ENCODE assay signal across 10 mouse cellular contexts in genomic region chr7:29364052-29364451, GRCm38 (mm10).
DNase-seq lines count a peak whose midpoint lies in the region; ATAC-seq lines count a peak whose summit lies in the region.
"Had no signal": no experiment of that assay in that cellular context is flagged by ENCODE, and none has a peak within 500 bp of the region (broad histone marks: within the 10 kb centered on the region; RNA-seq: fewer than 3 reads in every experiment).

No protein-coding gene starts in this region.

- DNase-seq in liver = peak; percentile 60
- DNase-seq in adrenal gland, adult 2 months = peak; percentile 83
- DNase-seq in embryo, embryonic 11 days = peak; percentile 68
- peak; percentile 36 for DNase-seq in kidney, postnatal 10 days
- DNase-seq in mesoderm, embryonic 11.5 days (ENCODE audit: low read depth, low spot score) = peak; percentile 56
- DNase-seq in thymus, postnatal 14 days = peak; percentile 53
- DNase-seq in gastrocnemius, postnatal 25 days = no peak

- no peaks in the 10 kb centered on the region for H3K9me3 ChIP-seq in liver, embryonic 12.5 days (replicated peaks)
- H3K9me3 ChIP-seq: embryonic facial prominence, embryonic 15.5 days; limb, embryonic 13.5 days had no signal

- no peak overlapping the region for H3K9ac ChIP-seq in liver, embryonic 12.5 days
- H3K9ac ChIP-seq: embryonic facial prominence, embryonic 15.5 days; limb, embryonic 13.5 days had no signal

- H3K4me3 ChIP-seq in liver, embryonic 12.5 days = no peak overlapping the region
- H3K4me3 ChIP-seq: embryonic facial prominence, embryonic 15.5 days; limb, embryonic 13.5 days had no signal

- no peak overlapping the region for H3K4me2 ChIP-seq in liver, embryonic 12.5 days
- H3K4me2 ChIP-seq: embryonic facial prominence, embryonic 15.5 days; limb, embryonic 13.5 days had no signal

- H3K36me3 ChIP-seq in liver, embryonic 12.5 days = peaks cover 28% of the 10 kb centered on the region

- no peaks in the 10 kb centered on the region for H3K4me1 ChIP-seq in liver, embryonic 12.5 days
- H3K4me1 ChIP-seq: embryonic facial prominence, embryonic 15.5 days had no signal

- no peak overlapping the region for H3K27ac ChIP-seq in liver, embryonic 12.5 days
- H3K27ac ChIP-seq: embryonic facial prominence, embryonic 15.5 days; limb, embryonic 13.5 days had no signal

- 35% methylated on average over 4 of the region's 4 CpGs for WGBS in liver, embryonic 12.5 days (ENCODE audit: insufficient replicate concordance)

- H3K27me3 ChIP-seq in liver, embryonic 12.5 days (replicated peaks) = no peaks in the 10 kb centered on the region
- H3K27me3 ChIP-seq: embryonic facial prominence, embryonic 15.5 days; limb, embryonic 13.5 days had no signal

- no peak for ATAC-seq in liver, embryonic 12.5 days
